Mouse (Mus musculus) intestine, postnatal 0 days (tissue): ENCODE measurements around the gene Morc3. TPM values are rescaled to one million over a fixed set of nuclear protein-coding genes. Genes with fewer than 3 reads are reported as not detected.

Source experiments
- ATAC-seq: fragments of 200-750 bp; cut with Nextera tagmentation; 2 replicates; pipeline ENCODE4 v1.8.0; 2017; ENCODE audit warnings: mild to moderate bottlenecking, moderate TSS enrichment, moderate library complexity
- H3K27ac ChIP-seq: fragments of 300-500 bp; sonication (generic); 2 replicates; pipeline ENCODE4 v1.5.1; 2014; ENCODE audit warnings: mild to moderate bottlenecking, low read depth, low read length, moderate library complexity
- H3K27me3 ChIP-seq: fragments of 300-500 bp; sonication (generic); replicated peaks from 2 replicates; pipeline ENCODE4 v1.6.1; 2014; ENCODE audit warnings: low read length, mixed read lengths; ENCODE audit not compliant: control insufficient read depth, insufficient read depth
- H3K36me3 ChIP-seq: fragments of 300-500 bp; sonication (generic); 2 replicates; pipeline ENCODE4 v1.6.1; 2014; ENCODE audit warnings: mild to moderate bottlenecking, moderate library complexity; ENCODE audit not compliant: control insufficient read depth, insufficient read depth
- H3K4me1 ChIP-seq: fragments of 300-500 bp; sonication (generic); replicated peaks from 2 replicates; pipeline ENCODE4 v1.6.1; 2014; ENCODE audit warnings: antibody characterized with exemption, low read length, mixed read lengths; ENCODE audit not compliant: control insufficient read depth, insufficient read depth
- H3K4me2 ChIP-seq: fragments of 300-500 bp; sonication (generic); replicated peaks from 2 replicates; pipeline ENCODE4 v1.6.1; 2014; ENCODE audit warnings: low read depth, mild to moderate bottlenecking, moderate library complexity
- H3K4me3 ChIP-seq: fragments of 300-500 bp; sonication (generic); 2 replicates; pipeline ENCODE4 v1.5.1; 2014; ENCODE audit warnings: low read depth, low read length
- H3K9ac ChIP-seq: fragments of 300-500 bp; sonication (generic); 2 replicates; pipeline ENCODE4 v1.6.1; 2014; ENCODE audit warnings: mild to moderate bottlenecking, low read depth, low read length
- H3K9me3 ChIP-seq: fragments of 300-500 bp; sonication (generic); 2 replicates; pipeline ENCODE4 v1.6.1; 2016; ENCODE audit warnings: mixed run types; ENCODE audit not compliant: control insufficient read depth
- CTCF ChIP-seq: sonication (generic); IDR thresholded peaks from 2 replicates; pipeline ENCODE4 v1.5.1; 2016; ENCODE audit warnings: low read depth, mild to moderate bottlenecking, control low read depth, antibody characterized with exemption, moderate library complexity
- WGBS: fragments of 180-500 bp; shearing (Covaris S2); extraction: QIAGEN DNeasy Blood & Tissue Kit; methylation state at CpG from one replicate; pipeline ENCODE4 v1.1.7; 2014; 5-methylcytosine and 5-hydroxymethylcytosine counted together
- polyA plus RNA-seq: library from polyadenylated mRNA; unstranded; fragments of >200 nt; fragmentation: Nextera tagmentation; extraction: Ambion mirVana; gene quantifications from 2 replicates; pipeline ENCODE4 v1.2.1, GENCODE M21; 2015

Gene Morc3
- 15.5 and 20.0 TPM in 2 replicates for polyA plus RNA-seq

GRCm38 (mm10) chr16:93831627-93832395, at the start of gene Morc3:
Gene Morc3, plus strand, starts transcription at chr16:93832121.
- H3K27me3 ChIP-seq: no peaks in the 10 kb centered on the region
- peak within 1 kb of the TSS; percentile 87 for H3K4me3 ChIP-seq
- H3K4me2 ChIP-seq: peak within 1 kb of the TSS; percentile 68
- peak within 1 kb of the TSS; percentile 98 for H3K9ac ChIP-seq
- no peaks in the 10 kb centered on the region for H3K36me3 ChIP-seq
- 12% methylated on average over 55 of the region's 55 CpGs for WGBS
- ATAC-seq: peak; percentile 96
- peaks cover 4% of the 10 kb centered on the region; the same call in 1 of the 2 replicates for H3K4me1 ChIP-seq
- no peak for TF ChIP-seq CTCF
- no peaks in the 10 kb centered on the region for H3K9me3 ChIP-seq
- peak within 1 kb of the TSS; percentile 96 for H3K27ac ChIP-seq

- no peak for ATAC-seq
- Histone ChIP-seq H3K4me3 (no peak overlapping the region), H3K4me2 (no peak overlapping the region), H3K27me3 (no peaks in the 10 kb centered on the region), H3K9me3 (peaks cover 4% of the 10 kb centered on the region; the same call in 1 of the 2 replicates), H3K36me3 (peaks cover 39% of the 10 kb centered on the region), H3K27ac (no peak overlapping the region), H3K4me1 (no peaks in the 10 kb centered on the region; the same call in 1 of the 2 replicates), H3K9ac (no peak overlapping the region)
- peak; percentile 46 for TF ChIP-seq CTCF
- WGBS: 94% methylated on average over 7 of the region's 7 CpGs
Measured at GRCm38 (mm10) chr16:93784175-93784574, 47.7 kb upstream of the Morc3 start.

GRCm38 (mm10) chr16:93785805-93786204, 46.1 kb upstream of the Morc3 start:
- WGBS: 10% methylated on average over 9 of the region's 9 CpGs
- Histone ChIP-seq H3K36me3 (peaks cover 32% of the 10 kb centered on the region), H3K4me3 (no peak overlapping the region), H3K9me3 (peaks cover 4% of the 10 kb centered on the region; the same call in 1 of the 2 replicates), H3K9ac (no peak overlapping the region), H3K27me3 (no peaks in the 10 kb centered on the region), H3K4me2 (no peak overlapping the region), H3K27ac (no peak overlapping the region), H3K4me1 (no peaks in the 10 kb centered on the region)
- TF ChIP-seq CTCF: peak; percentile 94
- peak; percentile 55; the same call in 1 of the 2 replicates for ATAC-seq

GRCm38 (mm10) chr16:93788388-93788787, 43.5 kb upstream of the Morc3 start:
- H3K4me3 ChIP-seq: no peak overlapping the region
- H3K4me2 ChIP-seq: no peak overlapping the region
- peaks cover 4% of the 10 kb centered on the region; the same call in 1 of the 2 replicates for H3K9me3 ChIP-seq
- no peaks in the 10 kb centered on the region for H3K27me3 ChIP-seq
- 83% methylated on average over 4 of the region's 4 CpGs for WGBS
- ATAC-seq: no peak
- no peak overlapping the region for H3K27ac ChIP-seq
- no peak overlapping the region for H3K9ac ChIP-seq
- no peak for TF ChIP-seq CTCF
- H3K36me3 ChIP-seq: peaks cover 20% of the 10 kb centered on the region
- H3K4me1 ChIP-seq: no peaks in the 10 kb centered on the region

- no peak for TF ChIP-seq CTCF
- H3K27ac ChIP-seq: no peak overlapping the region
- no peaks in the 10 kb centered on the region for H3K27me3 ChIP-seq
Measured at GRCm38 (mm10) chr16:93788881-93789280, 43.0 kb upstream of the Morc3 start.

GRCm38 (mm10) chr16:93789971-93790755, 41.8 kb upstream of the Morc3 start:
- Histone ChIP-seq H3K27me3 (no peaks in the 10 kb centered on the region), H3K27ac (no peak overlapping the region), H3K9me3 (no peaks in the 10 kb centered on the region), H3K9ac (no peak overlapping the region), H3K36me3 (peaks cover 9% of the 10 kb centered on the region; the same call in 1 of the 2 replicates), H3K4me2 (no peak overlapping the region), H3K4me3 (no peak overlapping the region), H3K4me1 (no peaks in the 10 kb centered on the region)
- WGBS: 60% methylated on average over 5 of the region's 5 CpGs
- no peak for TF ChIP-seq CTCF
- ATAC-seq: no peak

More at GRCm38 (mm10) chr16:93788881-93789280, 43.0 kb upstream of the Morc3 start:
- Histone ChIP-seq H3K4me3 (no peak overlapping the region), H3K9ac (no peak overlapping the region), H3K4me2 (no peak overlapping the region), H3K9me3 (peaks cover 3% of the 10 kb centered on the region; the same call in 1 of the 2 replicates), H3K36me3 (peaks cover 15% of the 10 kb centered on the region), H3K4me1 (no peaks in the 10 kb centered on the region)
- WGBS: 94% methylated on average over 8 of the region's 8 CpGs
- no peak for ATAC-seq
